Mouse (Mus musculus): ENCODE results near the gene Mfap5. TPM values are rescaled to one million over a fixed set of nuclear protein-coding genes. Genes with fewer than 3 reads are reported as not detected.

Gene Mfap5
- total and polyA plus RNA-seq, 3 experiments = 0.15 to 0.42 (median 0.16) TPM

DNA sequence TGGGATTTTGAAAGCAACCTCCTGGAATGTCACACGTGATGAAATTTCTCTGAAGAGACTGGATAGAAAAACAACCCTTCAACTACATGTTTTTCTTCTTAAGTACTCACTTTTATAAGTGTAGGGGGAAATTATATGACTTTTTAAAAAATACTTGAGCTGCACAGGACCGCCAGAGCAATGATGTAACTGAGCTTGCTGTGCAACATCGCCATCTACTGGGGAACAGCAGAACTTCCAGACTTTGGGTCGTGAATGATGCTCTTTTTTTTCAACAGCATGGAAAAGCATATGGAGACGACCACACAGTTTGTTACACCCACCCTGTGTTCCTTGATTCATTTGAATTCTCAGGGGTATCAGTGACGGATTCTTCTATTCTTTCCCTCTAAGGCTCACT lies 56.8 kb downstream of the Mfap5 start (continued):
- TF ChIP-seq CTCF (conservative IDR thresholded peaks at IDR 0.05 in 1 of 2, IDR thresholded peaks at IDR 0.05 in 1 of 2; ENCODE audit: low read depth in 2 of 2, low read length in 2 of 2) (peak; percentile 80 to 87), NELFE (IDR thresholded peaks at IDR 0.05; ENCODE audit: low read depth, low read length) (no peak), ZNF384 (IDR thresholded peaks at IDR 0.05; ENCODE audit: low read depth, low read length) (peak; percentile 76)

DNA sequence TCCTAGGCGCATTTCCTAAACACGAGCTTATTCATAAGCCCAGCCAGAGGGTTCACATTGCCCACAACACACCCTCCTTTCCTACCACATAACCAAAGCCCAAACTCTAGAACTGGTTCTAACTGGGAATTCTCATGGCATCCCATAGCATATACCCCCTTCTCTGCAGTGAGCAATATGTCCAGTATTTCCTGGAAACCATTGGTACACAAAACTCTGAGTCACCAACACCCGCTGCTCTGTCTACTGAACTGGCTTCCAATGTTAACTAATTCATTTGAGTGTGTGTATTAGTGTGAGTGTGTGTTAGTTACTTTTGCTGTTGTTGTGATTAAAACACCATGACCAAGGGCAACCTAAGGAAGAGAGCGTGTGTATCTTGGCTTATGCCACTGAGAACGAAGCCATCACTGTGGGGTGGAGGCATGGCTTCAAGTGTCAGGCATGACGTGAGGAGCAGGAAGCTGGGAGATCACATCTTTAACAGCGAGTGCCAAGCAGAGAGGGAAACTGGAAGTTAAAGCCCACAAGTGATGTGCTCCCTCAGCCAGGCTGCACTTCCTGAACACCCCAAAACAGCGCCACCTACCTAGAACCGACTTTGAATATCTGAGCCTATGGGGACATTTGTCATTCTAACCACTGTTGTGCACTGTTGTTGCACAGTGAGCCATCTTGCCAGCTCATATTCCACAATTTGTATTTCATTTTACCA lies 59.6 kb downstream of the Mfap5 start:
- H3K36me3 ChIP-seq (replicated peaks in 1 of 2; ENCODE audit: control insufficient read depth in 1 of 2, insufficient read depth in 1 of 2, low read length in 1 of 2) = peaks cover 0 to 37% of the 10 kb centered on the region in 2 experiments
- H3K4me1 ChIP-seq (ENCODE audit: control insufficient read depth in 1 of 2, insufficient read depth in 2 of 2) = peaks cover 3 to 18% of the 10 kb centered on the region in 2 experiments; a peak in 3 of 4 replicates
- H3K4me2 ChIP-seq (ENCODE audit: insufficient read depth, low read depth, poor library complexity, severe bottlenecking) = no peak overlapping the region
- no peak overlapping the region for H3K27ac ChIP-seq (ENCODE audit: insufficient read depth, low read depth)
- H3K9me3 ChIP-seq (replicated peaks; ENCODE audit: low read length) = peaks cover 2% of the 10 kb centered on the region
- H3K4me3 ChIP-seq (replicated peaks in 1 of 3; ENCODE audit: low read depth in 2 of 3, low read length in 2 of 3, poor library complexity in 1 of 3) = no peak overlapping the region
- H3K9ac ChIP-seq (ENCODE audit: insufficient read depth, low read depth) = no peak overlapping the region
- H3K27me3 ChIP-seq (replicated peaks) = no peaks in the 10 kb centered on the region
- DNase-seq (ENCODE audit: extremely low read depth) = no peak
- in situ Hi-C loops (cut with MboI; ENCODE audit: low pct_ligation_motif_present, low pct_unique_long_range_greater_than_20kb, low sequenced_read_pairs) = no loop called here
- no peaks in the 10 kb centered on the region for H3K79me2 ChIP-seq (replicated peaks; ENCODE audit: control insufficient read depth, extremely low read depth, insufficient read depth, poor library complexity, severe bottlenecking)
- dilution Hi-C loops (cut with MboI; ENCODE audit: extremely low pct_ligation_motif_present, extremely low pct_unique_long_range_greater_than_20kb, low sequenced_read_pairs) = no loop called here
- TF ChIP-seq KAT2A (IDR thresholded peaks at IDR 0.05; ENCODE audit: insufficient replicate concordance, low read length) = no peak
- TF ChIP-seq CTCF (conservative IDR thresholded peaks at IDR 0.05 in 1 of 2, IDR thresholded peaks at IDR 0.05 in 1 of 2; ENCODE audit: low read depth in 2 of 2, low read length in 2 of 2) = peak in 1 of 2 experiments; percentile 21; a peak in 1 of 4 replicates

DNA sequence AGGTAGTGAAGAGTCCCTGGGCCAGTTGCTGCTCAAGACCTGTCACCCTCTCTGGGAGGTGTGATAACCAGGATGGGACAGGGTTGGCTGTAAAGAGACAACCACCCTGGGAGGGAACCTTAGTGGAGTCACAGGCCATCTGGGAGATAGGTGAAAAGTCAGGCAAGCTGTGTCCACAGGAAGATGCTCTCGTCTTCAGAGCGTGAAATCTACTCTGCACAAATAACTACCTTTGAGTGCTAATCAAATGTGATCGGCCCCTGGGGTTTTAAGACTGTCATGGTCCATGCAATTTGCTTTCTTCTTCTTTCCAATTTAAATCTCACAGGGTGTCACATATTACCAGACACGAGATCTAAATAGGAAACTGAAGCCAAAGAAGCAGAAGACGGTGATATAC lies 63.5 kb downstream of the Mfap5 start:
- Histone ChIP-seq H3K9me3 (replicated peaks; ENCODE audit: low read length) (peaks cover 2% of the 10 kb centered on the region), H3K4me3 (replicated peaks in 1 of 3; ENCODE audit: low read depth in 2 of 3, low read length in 2 of 3, poor library complexity in 1 of 3) (no peak overlapping the region), H3K27ac (ENCODE audit: insufficient read depth, low read depth) (no peak overlapping the region), H3K36me3 (replicated peaks in 1 of 2; ENCODE audit: control insufficient read depth in 1 of 2, insufficient read depth in 1 of 2, low read length in 1 of 2) (peaks cover 0 to 3% of the 10 kb centered on the region in 2 experiments), H3K79me2 (replicated peaks; ENCODE audit: control insufficient read depth, extremely low read depth, insufficient read depth, poor library complexity, severe bottlenecking) (no peaks in the 10 kb centered on the region), H3K9ac (ENCODE audit: insufficient read depth, low read depth) (no peak overlapping the region), H3K4me2 (ENCODE audit: insufficient read depth, low read depth, poor library complexity, severe bottlenecking) (no peak overlapping the region), H3K4me1 (ENCODE audit: control insufficient read depth in 1 of 2, insufficient read depth in 2 of 2) (peaks cover 10 to 40% of the 10 kb centered on the region in 2 experiments; a peak in 3 of 4 replicates), H3K27me3 (replicated peaks) (no peaks in the 10 kb centered on the region)
- in situ Hi-C loops (cut with MboI; ENCODE audit: low pct_ligation_motif_present, low pct_unique_long_range_greater_than_20kb, low sequenced_read_pairs) = no loop called here
- no peak for TF ChIP-seq ZC3H11A (IDR thresholded peaks at IDR 0.05; ENCODE audit: low read depth, low read length)
- TF ChIP-seq JUN (IDR thresholded peaks at IDR 0.05; ENCODE audit: insufficient read depth, low read depth, low read length) = no peak
- no peak for TF ChIP-seq ELF1 (IDR thresholded peaks at IDR 0.05; ENCODE audit: low read depth, low read length)
- no peak for TF ChIP-seq KAT2A (IDR thresholded peaks at IDR 0.05; ENCODE audit: insufficient replicate concordance, low read length)
- no peak for TF ChIP-seq CHD1 (IDR thresholded peaks at IDR 0.05; ENCODE audit: low read depth, low read length)
- TF ChIP-seq MXI1 (IDR thresholded peaks at IDR 0.05; ENCODE audit: low read depth, low read length) = no peak
- TF ChIP-seq MAFK (IDR thresholded peaks at IDR 0.05; ENCODE audit: insufficient replicate concordance, low read length) = no peak
- TF ChIP-seq ZMIZ1 (IDR thresholded peaks at IDR 0.05; ENCODE audit: low read depth, low read length) = no peak
- TF ChIP-seq MYC (IDR thresholded peaks at IDR 0.05; ENCODE audit: low read depth, low read length) = no peak
- no peak for TF ChIP-seq ZNF384 (IDR thresholded peaks at IDR 0.05; ENCODE audit: low read depth, low read length)
- TF ChIP-seq MAX (IDR thresholded peaks at IDR 0.05; ENCODE audit: low read length) = no peak
- no peak for TF ChIP-seq MEF2A (IDR thresholded peaks at IDR 0.05; ENCODE audit: borderline replicate concordance, low read depth, low read length)
- no peak for TF ChIP-seq SIN3A (IDR thresholded peaks at IDR 0.05; ENCODE audit: low read length)
- TF ChIP-seq CTCF (conservative IDR thresholded peaks at IDR 0.05 in 1 of 2, IDR thresholded peaks at IDR 0.05 in 1 of 2; ENCODE audit: low read depth in 2 of 2, low read length in 2 of 2) = no peak
- TF ChIP-seq NRF1 (IDR thresholded peaks at IDR 0.05; ENCODE audit: low read depth, low read length) = no peak
- TF ChIP-seq UBTF (IDR thresholded peaks at IDR 0.05; ENCODE audit: low read depth, low read length) = no peak
- TF ChIP-seq MAZ (IDR thresholded peaks at IDR 0.05; ENCODE audit: low read depth, low read length) = no peak
- TF ChIP-seq BHLHE40 (IDR thresholded peaks at IDR 0.05; ENCODE audit: low read depth, low read length) = no peak
- no peak for DNase-seq (ENCODE audit: extremely low read depth)
- dilution Hi-C loops (cut with MboI; ENCODE audit: extremely low pct_ligation_motif_present, extremely low pct_unique_long_range_greater_than_20kb, low sequenced_read_pairs) = no loop called here
